Mouse (Mus musculus): Measurements from ENCODE around the gene Dynlt1f. TPM values are rescaled to one million over a fixed set of nuclear protein-coding genes. Genes with fewer than 3 reads are reported as not detected.
"Not testable (repeated sequence)": the region's sequence is repeated elsewhere in the genome, so short reads cannot be mapped to it uniquely, and the experiment has no call there.

The Dynlt1f gene
- polyA plus RNA-seq, 1 experiment, result 96.9 TPM

GRCm38 (mm10) chr17:6636861-6637260, 18.8 kb downstream of the Dynlt1f start:
- 77% methylated on average over 5 of the region's 5 CpGs for WGBS
- no peak for DNase-seq (ENCODE audit: low read depth, low spot score)

DNA sequence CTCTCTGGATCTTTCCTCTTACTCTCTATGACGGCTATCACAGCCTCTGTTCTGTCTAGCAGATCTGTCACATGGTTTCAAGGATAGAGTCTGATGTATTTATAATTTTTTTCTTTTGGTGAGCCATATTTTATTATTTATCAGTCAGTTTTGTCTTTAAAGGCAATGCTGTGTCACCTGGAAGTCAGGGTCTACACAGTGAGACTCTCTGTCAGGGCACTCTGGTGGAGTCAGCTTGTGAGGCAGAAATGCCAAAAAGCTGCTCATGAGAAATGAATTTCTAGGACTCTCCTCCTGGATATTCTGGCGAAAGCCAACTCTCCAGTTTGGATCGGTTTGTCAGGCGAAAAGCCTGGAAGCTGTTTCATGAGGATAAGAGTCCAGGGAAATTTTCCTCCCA, 19.9 kb downstream of the Dynlt1f start:
- DNase-seq (ENCODE audit: low read depth, low spot score), result not testable (repeated sequence)
- 38% methylated on average over 2 of the region's 4 CpGs for WGBS

DNA sequence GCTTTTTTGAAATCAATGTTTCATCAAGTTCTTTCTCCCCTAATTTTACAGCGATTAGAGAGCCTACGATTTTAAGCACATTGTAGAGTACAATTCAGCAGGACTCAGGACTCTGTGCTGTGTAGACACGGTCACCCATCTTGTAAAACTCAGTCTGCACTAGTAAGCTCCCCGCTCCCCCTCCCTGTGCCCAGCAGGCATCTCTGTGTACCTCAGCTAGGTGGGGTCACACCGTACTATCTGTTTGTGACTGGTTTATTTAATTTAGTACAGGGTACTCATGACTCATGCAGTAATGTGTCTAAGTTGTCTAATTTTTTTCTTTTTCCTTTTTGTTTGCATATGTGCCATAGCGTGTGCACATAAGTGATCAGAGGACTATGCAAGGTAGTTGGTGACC, 22.9 kb downstream of the Dynlt1f start:
- not testable (repeated sequence) for DNase-seq (ENCODE audit: low read depth, low spot score)
- 90% methylated on average over 6 of the region's 6 CpGs for WGBS

DNA sequence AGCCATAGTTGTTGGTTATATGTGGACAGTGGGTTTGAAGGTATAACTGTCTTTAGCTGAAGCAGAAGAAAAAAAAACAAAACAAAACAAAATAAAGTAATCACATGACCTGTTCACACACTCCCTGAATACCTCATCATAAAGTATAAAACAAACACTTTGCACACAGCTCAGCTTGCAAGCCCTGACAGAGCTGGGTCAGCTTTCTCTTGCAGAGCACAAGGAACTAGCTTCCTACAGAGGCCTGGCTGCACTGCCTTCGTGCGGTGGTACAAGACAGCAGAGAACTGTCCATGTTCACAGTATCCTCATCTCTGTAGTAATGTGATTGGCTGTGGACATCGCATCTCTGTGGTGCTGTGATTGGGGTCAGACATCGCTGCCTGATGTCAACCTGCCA, 25.3 kb downstream of the Dynlt1f start:
- DNase-seq (ENCODE audit: low read depth, low spot score), result not testable (repeated sequence)
- WGBS, result 54% methylated on average over 4 of the region's 4 CpGs

- not testable (repeated sequence) for DNase-seq (ENCODE audit: low read depth, low spot score)
- WGBS, result 78% methylated on average over 2 of the region's 6 CpGs
Observed at GRCm38 (mm10) chr17:6624926-6625558, 30.7 kb downstream of the Dynlt1f start.

- 45% methylated on average over 11 of the region's 12 CpGs for WGBS
- DNase-seq (ENCODE audit: low read depth, low spot score), result not testable (repeated sequence)
Observed at GRCm38 (mm10) chr17:6621976-6622375, 33.7 kb downstream of the Dynlt1f start.

DNA sequence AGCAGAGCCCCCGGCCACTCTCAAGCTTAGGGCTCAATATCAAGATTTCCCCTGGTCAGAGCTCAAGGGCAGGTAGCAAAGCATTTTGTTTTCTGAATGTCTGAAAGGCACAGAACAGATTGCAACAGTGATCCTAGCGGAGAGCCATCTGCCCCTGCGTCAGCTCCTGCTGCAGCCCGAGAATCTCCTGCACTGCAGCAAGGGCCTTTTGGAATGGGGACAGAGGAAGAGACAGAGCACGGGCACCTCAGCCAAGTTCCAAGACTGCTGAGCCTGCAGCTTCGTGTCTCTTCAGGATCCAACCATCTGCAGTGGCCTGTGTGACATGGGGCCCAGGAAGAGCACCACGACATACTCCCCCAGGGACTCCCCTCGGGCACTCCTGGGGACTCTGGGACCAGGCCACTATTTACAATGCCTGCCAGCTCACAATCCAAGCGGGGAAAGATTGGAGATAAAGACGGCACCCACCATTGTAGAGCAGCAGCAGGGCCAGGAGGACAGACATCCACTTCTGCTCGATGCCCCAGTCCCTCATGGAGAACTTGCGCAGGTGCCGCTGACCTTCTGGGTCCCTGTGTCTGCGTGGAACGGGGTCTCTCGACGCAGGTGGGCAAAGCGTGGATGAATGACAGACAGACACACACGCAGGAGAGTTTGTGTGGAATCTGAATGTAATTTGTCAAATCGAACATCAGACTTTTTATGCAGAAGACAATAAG, 34.8 kb downstream of the Dynlt1f start:
- not testable (repeated sequence) for DNase-seq (ENCODE audit: low read depth, low spot score)
- WGBS, result 42% methylated on average over 18 of the region's 20 CpGs

DNA sequence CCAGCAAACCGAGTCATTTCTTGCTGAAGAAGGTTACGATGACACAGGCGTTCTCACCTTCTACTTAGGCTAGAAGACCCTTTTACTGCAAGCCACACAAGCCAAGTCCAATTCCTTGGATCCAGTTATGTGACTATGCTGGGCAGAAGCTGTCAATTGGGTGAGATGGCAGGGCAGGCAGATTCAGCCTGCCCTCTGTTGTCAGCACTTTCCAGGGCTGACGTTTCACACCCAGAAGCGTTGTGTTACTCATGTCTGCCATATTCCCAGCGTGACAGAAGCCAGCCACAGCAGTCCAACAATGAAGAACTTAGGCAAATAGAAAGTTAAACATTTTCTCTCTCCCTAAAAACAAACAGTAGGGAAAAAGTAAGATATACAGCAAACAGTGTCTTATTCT, 35.7 kb downstream of the Dynlt1f start:
- 52% methylated on average over 6 of the region's 6 CpGs for WGBS
- DNase-seq (ENCODE audit: low read depth, low spot score), result not testable (repeated sequence)

- not testable (repeated sequence) for DNase-seq (ENCODE audit: low read depth, low spot score)
- 91% methylated on average over 5 of the region's 5 CpGs for WGBS
Observed at GRCm38 (mm10) chr17:6619271-6619670, 36.4 kb downstream of the Dynlt1f start.

GRCm38 (mm10) chr17:6617689-6618400, 37.9 kb downstream of the Dynlt1f start:
- WGBS, result 29% methylated on average over 8 of the region's 13 CpGs
- not testable (repeated sequence) for DNase-seq (ENCODE audit: low read depth, low spot score)

GRCm38 (mm10) chr17:6616731-6617130, 39.0 kb downstream of the Dynlt1f start:
- WGBS, result 98% methylated on average over 9 of the region's 9 CpGs
- DNase-seq (ENCODE audit: low read depth, low spot score), result not testable (repeated sequence)

DNA sequence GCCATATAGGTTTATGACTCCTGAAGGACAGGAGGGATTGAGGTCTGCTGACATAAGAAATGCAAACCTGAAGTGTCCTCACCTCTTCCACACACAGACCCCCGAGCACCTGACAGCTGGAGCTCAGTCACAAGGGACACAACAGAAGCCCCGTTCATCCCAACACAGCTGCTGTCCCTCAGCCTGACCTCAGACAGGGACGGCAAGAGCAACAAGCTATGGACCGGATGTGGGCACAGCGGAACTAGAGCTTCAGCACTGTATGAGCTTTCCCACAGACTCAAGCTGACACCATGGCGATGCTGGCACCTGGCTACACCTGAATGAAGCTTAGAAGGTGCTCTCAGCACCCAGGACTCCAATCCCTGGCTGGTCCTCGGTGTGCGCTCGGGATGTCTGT, 41.4 kb downstream of the Dynlt1f start:
- 76% methylated on average over 6 of the region's 9 CpGs for WGBS

GRCm38 (mm10) chr17:6613524-6613923, 42.2 kb downstream of the Dynlt1f start:
- DNase-seq (ENCODE audit: low read depth, low spot score), result not testable (repeated sequence)
- WGBS, result 89% methylated on average over 11 of the region's 14 CpGs

More for the DNA sequence above, 41.4 kb downstream of the Dynlt1f start:
- DNase-seq (ENCODE audit: low read depth, low spot score), result not testable (repeated sequence)

DNA sequence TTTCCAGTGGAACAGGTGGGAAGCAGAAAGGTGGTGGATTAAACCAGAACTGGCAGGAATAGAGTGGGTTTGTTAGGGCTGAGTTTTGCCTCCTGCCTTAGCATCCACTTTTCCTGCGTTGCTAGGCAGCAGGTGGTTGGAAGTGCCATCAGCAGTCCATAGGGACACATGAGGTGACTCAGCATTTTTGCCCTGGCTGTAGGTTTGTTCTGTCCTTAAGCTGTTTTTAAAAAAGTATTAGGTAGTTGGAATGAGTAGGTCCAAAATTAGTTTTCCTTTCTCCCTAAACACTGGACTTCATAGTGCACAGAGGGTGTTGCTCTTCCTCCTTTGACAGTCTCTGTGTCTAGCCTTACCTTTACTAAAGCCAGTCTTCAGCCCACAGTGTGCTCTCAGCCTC, 50.4 kb downstream of the Dynlt1f start:
- 44% methylated on average over 1 of the region's 1 CpGs for WGBS
- DNase-seq (ENCODE audit: low read depth, low spot score), result not testable (repeated sequence)

GRCm38 (mm10) chr17:6602205-6602604, 53.5 kb downstream of the Dynlt1f start:
- WGBS, result 0% methylated on average over 3 of the region's 4 CpGs
- not testable (repeated sequence) for DNase-seq (ENCODE audit: low read depth, low spot score)

DNA sequence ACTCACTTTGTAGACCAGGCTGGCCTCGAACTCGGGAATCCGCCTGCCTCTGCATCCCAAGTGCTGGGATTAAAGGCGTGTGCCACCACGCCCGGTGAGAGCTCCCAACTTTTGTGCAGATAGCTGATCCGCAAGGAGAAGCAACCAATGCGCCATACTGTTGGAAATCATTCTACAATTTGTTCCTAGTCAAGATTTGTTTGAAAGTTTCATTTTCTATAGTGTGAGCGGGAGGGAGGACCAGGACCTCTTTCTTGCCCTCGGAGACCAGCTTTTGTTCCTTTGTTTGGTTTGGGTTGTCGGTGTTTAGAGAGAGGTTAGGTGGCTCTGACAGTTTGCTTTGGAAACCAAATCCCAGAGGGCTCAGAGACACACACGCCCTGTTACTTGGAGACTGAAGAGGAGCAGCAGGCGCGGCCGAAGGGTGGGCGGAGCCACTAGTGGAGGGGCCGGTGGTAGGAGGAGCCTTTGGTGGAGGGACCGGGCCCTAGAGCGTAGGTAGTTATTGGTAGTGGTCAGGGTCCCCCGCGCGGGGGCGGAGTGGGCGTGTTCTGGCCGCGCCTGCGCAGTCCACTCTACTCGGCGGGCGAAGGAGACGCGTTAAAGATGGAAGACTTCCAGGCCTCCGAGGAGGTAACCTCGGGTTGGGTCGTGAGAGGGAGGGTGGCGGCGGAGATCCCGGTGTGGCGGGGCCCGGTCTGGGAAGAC, 54.3 kb downstream of the Dynlt1f start, which contains the start of gene Dynlt1c:
Gene Dynlt1c, plus strand, starts transcription at position 468 of the 708 bp plus-strand sequence.
- DNase-seq (ENCODE audit: low read depth, low spot score), result peak; percentile 53
- 3% methylated on average over 35 of the region's 40 CpGs for WGBS

DNA sequence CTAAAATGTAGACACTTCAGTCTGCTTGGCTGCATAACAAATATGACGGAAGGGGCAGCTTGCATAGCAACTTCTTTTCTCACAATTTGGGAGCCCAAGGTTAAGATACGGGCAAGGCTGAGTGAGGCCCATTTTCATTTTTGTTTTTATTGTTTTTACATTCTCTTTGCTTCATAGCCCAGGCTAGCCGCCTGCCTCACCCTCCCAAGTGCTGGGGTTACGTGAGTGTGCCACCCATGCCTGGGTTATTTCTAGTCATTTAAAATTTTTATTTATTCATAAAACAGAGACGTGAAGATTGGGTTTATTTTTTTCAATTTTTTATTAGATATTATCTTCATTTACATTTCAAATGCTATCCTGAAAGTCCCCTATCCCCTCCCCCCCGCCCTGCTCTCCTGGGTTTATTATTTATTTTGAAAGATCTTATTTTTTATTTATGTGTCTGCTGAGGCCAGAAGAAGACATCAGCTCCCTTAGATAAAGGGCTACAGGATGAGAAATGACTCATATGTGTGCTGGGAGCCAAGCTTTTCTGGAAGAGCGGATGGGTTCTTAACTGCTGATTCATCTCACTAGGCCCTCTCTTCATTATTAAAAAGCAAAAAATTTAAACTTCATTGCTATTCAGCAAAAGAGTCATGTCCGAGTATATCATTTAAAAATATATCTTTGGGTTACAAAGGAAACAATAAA, 55.3 kb downstream of the Dynlt1f start:
- not testable (repeated sequence) for DNase-seq (ENCODE audit: low read depth, low spot score)
- WGBS, result 73% methylated on average over 5 of the region's 8 CpGs

- DNase-seq (ENCODE audit: low read depth, low spot score), result not testable (repeated sequence)
- 89% methylated on average over 7 of the region's 7 CpGs for WGBS
Observed at GRCm38 (mm10) chr17:6598356-6598755, 57.3 kb downstream of the Dynlt1f start.
